7 mouse cellular contexts compared by ENCODE assay signal in the genomic region with DNA sequence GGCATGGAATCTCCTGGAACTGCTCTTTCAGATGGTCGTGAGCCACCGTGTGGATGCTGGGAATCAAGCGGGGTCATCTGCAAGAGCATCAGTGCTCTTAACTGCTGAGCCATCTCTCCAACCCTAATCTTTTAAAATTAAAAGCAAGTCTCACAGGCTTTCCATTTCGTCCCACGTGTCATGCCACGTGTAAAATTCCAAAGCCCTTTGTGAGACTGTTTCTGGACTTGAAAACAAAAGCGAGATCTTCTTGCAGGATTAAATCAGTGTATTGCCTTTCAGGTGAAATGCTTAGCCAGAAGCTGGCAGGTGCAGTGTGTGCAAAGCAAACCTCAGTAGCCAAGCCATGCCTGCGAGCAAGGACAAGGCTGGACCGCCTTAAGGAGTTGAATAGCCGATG. TPM values are rescaled to one million over a fixed set of nuclear protein-coding genes. Genes with fewer than 3 reads are reported as not detected.
A peak's percentile ranks its signal among the peaks of the same experiment; 100 is the strongest.
DNase-seq lines count a peak whose midpoint lies in the region; ATAC-seq lines count a peak whose summit lies in the region.

No protein-coding gene starts in this region.

- 37% methylated on average over 10 of the region's 10 CpGs for WGBS in lung, embryonic 15.5 days
- WGBS in embryonic facial prominence, embryonic 13.5 days = 38% methylated on average over 10 of the region's 10 CpGs
- 40% methylated on average over 10 of the region's 10 CpGs for WGBS in intestine, embryonic 16.5 days
- WGBS in neural tube, embryonic 15.5 days = 34% methylated on average over 10 of the region's 10 CpGs

- H3K27me3 ChIP-seq in lung, embryonic 15.5 days = no peaks in the 10 kb centered on the region
- H3K27me3 ChIP-seq in embryonic facial prominence, embryonic 13.5 days = no peaks in the 10 kb centered on the region
- H3K27me3 ChIP-seq in intestine, embryonic 16.5 days (replicated peaks; ENCODE audit: control insufficient read depth, insufficient read depth, low read length) = no peaks in the 10 kb centered on the region
- H3K27me3 ChIP-seq in neural tube, embryonic 15.5 days (replicated peaks) = no peaks in the 10 kb centered on the region

- H3K27ac ChIP-seq in lung, embryonic 15.5 days = peak overlapping the region; percentile 85
- peak overlapping the region; percentile 88 for H3K27ac ChIP-seq in embryonic facial prominence, embryonic 13.5 days
- H3K27ac ChIP-seq in intestine, embryonic 16.5 days (ENCODE audit: low read length) = peak overlapping the region; percentile 64
- peak overlapping the region; percentile 94 for H3K27ac ChIP-seq in neural tube, embryonic 15.5 days (replicated peaks)

- no peak for ATAC-seq in lung, embryonic 15.5 days (ENCODE audit: borderline replicate concordance, extremely low read depth, low FRiP score, low TSS enrichment)
- ATAC-seq in embryonic facial prominence, embryonic 13.5 days (ENCODE audit: insufficient number of reproducible peaks, insufficient read depth, low FRiP score, low TSS enrichment, low read depth) = no peak
- no peak for ATAC-seq in intestine, embryonic 16.5 days
- no peak for ATAC-seq in neural tube, embryonic 15.5 days (ENCODE audit: low FRiP score)
- ATAC-seq in activated CD4-positive, CD25-positive, alpha-beta regulatory T cell, adult 4 months = no peak

- H3K4me1 ChIP-seq in lung, embryonic 15.5 days = peaks cover 16% of the 10 kb centered on the region
- H3K4me1 ChIP-seq in embryonic facial prominence, embryonic 13.5 days = peaks cover 20% of the 10 kb centered on the region
- peaks cover 11% of the 10 kb centered on the region; the same call in 1 of the 2 replicates for H3K4me1 ChIP-seq in intestine, embryonic 16.5 days (ENCODE audit: control insufficient read depth, insufficient read depth, low read length)
- H3K4me1 ChIP-seq in neural tube, embryonic 15.5 days = peaks cover 22% of the 10 kb centered on the region

- H3K9ac ChIP-seq in lung, embryonic 15.5 days = peak overlapping the region; percentile 46
- peak overlapping the region; percentile 82 for H3K9ac ChIP-seq in embryonic facial prominence, embryonic 13.5 days
- peak overlapping the region; percentile 88 for H3K9ac ChIP-seq in intestine, embryonic 16.5 days (ENCODE audit: low read depth, low read length)
- peak overlapping the region; percentile 68 for H3K9ac ChIP-seq in neural tube, embryonic 15.5 days (replicated peaks)

- DNase-seq in lung, postnatal 10 days = no peak
- no peak for DNase-seq in layer of hippocampus, postnatal 36 days

- H3K4me3 ChIP-seq in lung, embryonic 15.5 days = peak overlapping the region; percentile 92
- H3K4me3 ChIP-seq in embryonic facial prominence, embryonic 13.5 days = peak overlapping the region; percentile 75
- H3K4me3 ChIP-seq in intestine, embryonic 16.5 days (ENCODE audit: low read length) = peak overlapping the region; percentile 84
- peak overlapping the region; percentile 92 for H3K4me3 ChIP-seq in neural tube, embryonic 15.5 days (replicated peaks)

- H3K36me3 ChIP-seq in lung, embryonic 15.5 days = no peaks in the 10 kb centered on the region
- peaks cover 10% of the 10 kb centered on the region for H3K36me3 ChIP-seq in embryonic facial prominence, embryonic 13.5 days
- no peaks in the 10 kb centered on the region for H3K36me3 ChIP-seq in intestine, embryonic 16.5 days (ENCODE audit: control insufficient read depth, insufficient read depth, low read length)
- peaks cover 4% of the 10 kb centered on the region; the same call in 1 of the 2 replicates for H3K36me3 ChIP-seq in neural tube, embryonic 15.5 days

- peak overlapping the region; percentile 77 for H3K4me2 ChIP-seq in lung, embryonic 15.5 days
- peak overlapping the region; percentile 67 for H3K4me2 ChIP-seq in embryonic facial prominence, embryonic 13.5 days
- peak overlapping the region; percentile 79 for H3K4me2 ChIP-seq in intestine, embryonic 16.5 days (ENCODE audit: low read depth, low read length)
- peak overlapping the region; percentile 73 for H3K4me2 ChIP-seq in neural tube, embryonic 15.5 days

- no peaks in the 10 kb centered on the region for H3K9me3 ChIP-seq in lung, embryonic 15.5 days
- no peaks in the 10 kb centered on the region for H3K9me3 ChIP-seq in embryonic facial prominence, embryonic 13.5 days
- no peaks in the 10 kb centered on the region for H3K9me3 ChIP-seq in intestine, embryonic 16.5 days (ENCODE audit: control insufficient read depth, low read length)
- no peaks in the 10 kb centered on the region for H3K9me3 ChIP-seq in neural tube, embryonic 15.5 days (replicated peaks)

RNA-seq across cellular contexts. Expression of gene 1810055G02Rik, which starts 0.5 kb away (rescaled TPM):
- polyA plus RNA-seq in lung, embryonic 15.5 days (2015; fragmentation: Nextera tagmentation; extraction: Ambion mirVana) = 31.9 and 32.2 TPM in 2 replicates
- 47.5 and 47.6 TPM in 2 replicates for polyA plus RNA-seq in embryonic facial prominence, embryonic 13.5 days (2015; fragmentation: Nextera tagmentation; extraction: Ambion mirVana)
- polyA plus RNA-seq in intestine, embryonic 16.5 days (2015; fragmentation: Nextera tagmentation; extraction: Ambion mirVana) = 53.8 and 65.6 TPM in 2 replicates
- polyA plus RNA-seq in neural tube, embryonic 15.5 days (2015; fragmentation: Nextera tagmentation; extraction: Ambion mirVana) = 35.1 and 36.5 TPM in 2 replicates
- polyA plus RNA-seq in activated CD4-positive, CD25-positive, alpha-beta regulatory T cell, adult 4 months (2017; shearing (Covaris generic)) = 1 to 10 TPM; 4.0 to 5.1 TPM
- total RNA-seq in layer of hippocampus, postnatal 36 days (2021) = 10 to 100 TPM; 22.4 to 28.7 TPM

RNA-seq across cellular contexts. Expression of gene Lrp5, which starts 21.2 kb away (rescaled TPM):
- 7.7 TPM in 2 replicates for polyA plus RNA-seq in lung, embryonic 15.5 days (2015; fragmentation: Nextera tagmentation; extraction: Ambion mirVana)
- polyA plus RNA-seq in embryonic facial prominence, embryonic 13.5 days (2015; fragmentation: Nextera tagmentation; extraction: Ambion mirVana) = 7.3 and 7.9 TPM in 2 replicates
- polyA plus RNA-seq in intestine, embryonic 16.5 days (2015; fragmentation: Nextera tagmentation; extraction: Ambion mirVana) = 4.2 and 4.4 TPM in 2 replicates
- 1.2 and 2.1 TPM in 2 replicates for polyA plus RNA-seq in neural tube, embryonic 15.5 days (2015; fragmentation: Nextera tagmentation; extraction: Ambion mirVana)
- polyA plus RNA-seq in activated CD4-positive, CD25-positive, alpha-beta regulatory T cell, adult 4 months (2017; shearing (Covaris generic)) = under 1 TPM in 1 of 2 experiments, not detected in 1; 0.09 TPM
- 10 to 100 TPM; 10.2 to 11.4 TPM for total RNA-seq in layer of hippocampus, postnatal 36 days (2021)

RNA-seq across cellular contexts. Expression of gene Kmt5b, which starts 59.7 kb away (rescaled TPM):
- polyA plus RNA-seq in lung, embryonic 15.5 days (2015; fragmentation: Nextera tagmentation; extraction: Ambion mirVana) = 25.9 and 31.8 TPM in 2 replicates
- polyA plus RNA-seq in embryonic facial prominence, embryonic 13.5 days (2015; fragmentation: Nextera tagmentation; extraction: Ambion mirVana) = 34.1 and 36.0 TPM in 2 replicates
- 16.5 and 17.7 TPM in 2 replicates for polyA plus RNA-seq in intestine, embryonic 16.5 days (2015; fragmentation: Nextera tagmentation; extraction: Ambion mirVana)
- 38.3 and 39.5 TPM in 2 replicates for polyA plus RNA-seq in neural tube, embryonic 15.5 days (2015; fragmentation: Nextera tagmentation; extraction: Ambion mirVana)
- 10 to 100 TPM; 25.0 to 32.4 TPM for polyA plus RNA-seq in activated CD4-positive, CD25-positive, alpha-beta regulatory T cell, adult 4 months (2017; shearing (Covaris generic))
- total RNA-seq in layer of hippocampus, postnatal 36 days (2021) = 10 to 100 TPM; 56.6 to 60.1 TPM
